Mouse (Mus musculus) midbrain, embryonic 13.5 days (tissue): ENCODE results near the gene Sstr4. TPM values are rescaled to one million over a fixed set of nuclear protein-coding genes. Genes with fewer than 3 reads are reported as not detected.

Experiments
- ATAC-seq: fragments of 200-750 bp; cut with Nextera tagmentation; 2 replicates; pipeline ENCODE4 v1.8.0; 2017; ENCODE audit warnings: mild to moderate bottlenecking, moderate TSS enrichment, moderate library complexity
- H3K27ac ChIP-seq: fragments of 300-500 bp; sonication (generic); 2 replicates; pipeline ENCODE4 v1.5.1; 2015; ENCODE audit warnings: inconsistent platforms, mild to moderate bottlenecking, moderate library complexity
- H3K27me3 ChIP-seq: fragments of 300-500 bp; sonication (generic); 2 replicates; pipeline ENCODE4 v1.6.1; 2015; ENCODE audit warnings: mild to moderate bottlenecking, inconsistent platforms
- H3K36me3 ChIP-seq: fragments of 300-500 bp; sonication (generic); 2 replicates; pipeline ENCODE4 v1.6.1; 2015; ENCODE audit warnings: mild to moderate bottlenecking, inconsistent platforms
- H3K4me1 ChIP-seq: fragments of 300-500 bp; sonication (generic); replicated peaks from 2 replicates; pipeline ENCODE4 v1.6.1; 2015; ENCODE audit warnings: inconsistent platforms
- H3K4me2 ChIP-seq: fragments of 300-500 bp; sonication (generic); replicated peaks from 2 replicates; pipeline ENCODE4 v1.6.1; 2015; ENCODE audit warnings: moderate library complexity, mild to moderate bottlenecking, inconsistent platforms
- H3K4me3 ChIP-seq: fragments of 300-500 bp; sonication (generic); replicated peaks from 2 replicates; pipeline ENCODE4 v1.5.1; 2015; ENCODE audit warnings: mild to moderate bottlenecking, inconsistent platforms
- H3K9ac ChIP-seq: fragments of 300-500 bp; sonication (generic); replicated peaks from 2 replicates; pipeline ENCODE4 v1.6.1; 2015; ENCODE audit warnings: mild to moderate bottlenecking, inconsistent platforms
- H3K9me3 ChIP-seq: fragments of 300-500 bp; sonication (generic); 2 replicates; pipeline ENCODE4 v1.6.1; 2016; ENCODE audit warnings: mild to moderate bottlenecking, inconsistent platforms
- WGBS: fragments of 180-500 bp; shearing (Covaris S2); methylation state at CpG from one replicate; pipeline ENCODE4 v1.1.7; 2015; 5-methylcytosine and 5-hydroxymethylcytosine counted together
- polyA plus RNA-seq: library from polyadenylated mRNA; unstranded; fragments of >200 nt; fragmentation: Nextera tagmentation; extraction: Ambion mirVana; gene quantifications from 2 replicates; pipeline ENCODE4 v1.2.1, GENCODE M21; 2015

Gene Sstr4
- polyA plus RNA-seq: 0.79 and 1.5 TPM in 2 replicates

- ATAC-seq: peak; percentile 89
- peaks cover 43% of the 10 kb centered on the region for H3K27me3 ChIP-seq
- H3K4me3 ChIP-seq: peak within 1 kb of the TSS; percentile 58
- peak within 1 kb of the TSS; percentile 65 for H3K9ac ChIP-seq
- no peak within 1 kb of the TSS for H3K27ac ChIP-seq
- peak within 1 kb of the TSS; percentile 93 for H3K4me2 ChIP-seq
- WGBS: 5% methylated on average over 82 of the region's 83 CpGs
- H3K4me1 ChIP-seq: peaks cover 9% of the 10 kb centered on the region
- no peaks in the 10 kb centered on the region for H3K9me3 ChIP-seq
- no peaks in the 10 kb centered on the region for H3K36me3 ChIP-seq
These were observed at the start of gene Sstr4 for GRCm38 (mm10) chr2:148395131-148396051. Gene Sstr4, plus strand, starts transcription at chr2:148395344.

- no peaks in the 10 kb centered on the region for H3K4me1 ChIP-seq
- H3K27me3 ChIP-seq: no peaks in the 10 kb centered on the region
- H3K4me2 ChIP-seq: no peak overlapping the region
- no peaks in the 10 kb centered on the region for H3K9me3 ChIP-seq
- H3K9ac ChIP-seq: no peak overlapping the region
- H3K4me3 ChIP-seq: no peak overlapping the region
- H3K36me3 ChIP-seq: no peaks in the 10 kb centered on the region
- no peak overlapping the region for H3K27ac ChIP-seq
- ATAC-seq: no peak
These were observed 49.8 kb upstream of the Sstr4 start for GRCm38 (mm10) chr2:148345373-148345772.

GRCm38 (mm10) chr2:148346976-148347375 lies 48.2 kb upstream of the Sstr4 start:
- no peaks in the 10 kb centered on the region for H3K4me1 ChIP-seq
- 89% methylated on average over 1 of the region's 1 CpGs for WGBS

GRCm38 (mm10) chr2:148349509-148350307 lies 45.4 kb upstream of the Sstr4 start:
- WGBS: 68% methylated on average over 4 of the region's 4 CpGs

More at GRCm38 (mm10) chr2:148346976-148347375, 48.2 kb upstream of the Sstr4 start:
- Histone ChIP-seq H3K9me3 (no peaks in the 10 kb centered on the region), H3K4me3 (no peak overlapping the region), H3K36me3 (no peaks in the 10 kb centered on the region), H3K27me3 (no peaks in the 10 kb centered on the region), H3K27ac (no peak overlapping the region), H3K4me2 (no peak overlapping the region), H3K9ac (no peak overlapping the region)
- no peak for ATAC-seq

GRCm38 (mm10) chr2:148350460-148350859 lies 44.7 kb upstream of the Sstr4 start:
- Histone ChIP-seq H3K4me1 (no peaks in the 10 kb centered on the region), H3K9me3 (no peaks in the 10 kb centered on the region), H3K9ac (no peak overlapping the region), H3K36me3 (no peaks in the 10 kb centered on the region), H3K4me3 (no peak overlapping the region), H3K4me2 (no peak overlapping the region), H3K27ac (no peak overlapping the region), H3K27me3 (no peaks in the 10 kb centered on the region)
- WGBS: 87% methylated on average over 2 of the region's 2 CpGs
- no peak for ATAC-seq

More at GRCm38 (mm10) chr2:148349509-148350307, 45.4 kb upstream of the Sstr4 start:
- Histone ChIP-seq H3K36me3 (no peaks in the 10 kb centered on the region), H3K27me3 (no peaks in the 10 kb centered on the region), H3K4me3 (no peak overlapping the region), H3K9ac (no peak overlapping the region), H3K4me2 (no peak overlapping the region), H3K27ac (no peak overlapping the region), H3K9me3 (no peaks in the 10 kb centered on the region), H3K4me1 (no peaks in the 10 kb centered on the region)
- ATAC-seq: no peak

GRCm38 (mm10) chr2:148352655-148353054 lies 42.5 kb upstream of the Sstr4 start:
- no peak overlapping the region for H3K27ac ChIP-seq
- ATAC-seq: no peak
- H3K4me2 ChIP-seq: no peak overlapping the region
- no peaks in the 10 kb centered on the region for H3K9me3 ChIP-seq
- H3K36me3 ChIP-seq: no peaks in the 10 kb centered on the region
- WGBS: 75% methylated on average over 1 of the region's 1 CpGs
- H3K4me1 ChIP-seq: no peaks in the 10 kb centered on the region
- H3K27me3 ChIP-seq: no peaks in the 10 kb centered on the region
- no peak overlapping the region for H3K4me3 ChIP-seq
- no peak overlapping the region for H3K9ac ChIP-seq

GRCm38 (mm10) chr2:148357145-148357544 lies 38.0 kb upstream of the Sstr4 start:
- H3K27ac ChIP-seq: no peak overlapping the region
- H3K4me1 ChIP-seq: no peaks in the 10 kb centered on the region
- H3K9me3 ChIP-seq: no peaks in the 10 kb centered on the region
- H3K36me3 ChIP-seq: no peaks in the 10 kb centered on the region
- no peak for ATAC-seq
- 84% methylated on average over 1 of the region's 1 CpGs for WGBS
- no peak overlapping the region for H3K4me2 ChIP-seq
- no peak overlapping the region for H3K9ac ChIP-seq
- H3K27me3 ChIP-seq: no peaks in the 10 kb centered on the region
- no peak overlapping the region for H3K4me3 ChIP-seq

GRCm38 (mm10) chr2:148364536-148364935 lies 30.6 kb upstream of the Sstr4 start:
- Histone ChIP-seq H3K4me3 (no peak overlapping the region), H3K9me3 (no peaks in the 10 kb centered on the region), H3K36me3 (no peaks in the 10 kb centered on the region), H3K9ac (no peak overlapping the region), H3K27ac (no peak overlapping the region), H3K4me1 (no peaks in the 10 kb centered on the region), H3K27me3 (no peaks in the 10 kb centered on the region), H3K4me2 (no peak overlapping the region)
- WGBS: 95% methylated on average over 3 of the region's 3 CpGs
- no peak for ATAC-seq

GRCm38 (mm10) chr2:148365227-148365626 lies 29.9 kb upstream of the Sstr4 start:
- Histone ChIP-seq H3K9ac (no peak overlapping the region), H3K36me3 (no peaks in the 10 kb centered on the region), H3K4me1 (no peaks in the 10 kb centered on the region), H3K27me3 (no peaks in the 10 kb centered on the region), H3K9me3 (no peaks in the 10 kb centered on the region), H3K27ac (no peak overlapping the region), H3K4me3 (no peak overlapping the region), H3K4me2 (no peak overlapping the region)
- WGBS: 57% methylated on average over 1 of the region's 1 CpGs
- ATAC-seq: no peak

GRCm38 (mm10) chr2:148371743-148372630 lies 23.2 kb upstream of the Sstr4 start:
- Histone ChIP-seq H3K27me3 (no peaks in the 10 kb centered on the region), H3K4me1 (no peaks in the 10 kb centered on the region), H3K9ac (no peak overlapping the region), H3K36me3 (no peaks in the 10 kb centered on the region), H3K4me2 (no peak overlapping the region), H3K9me3 (no peaks in the 10 kb centered on the region), H3K27ac (no peak overlapping the region), H3K4me3 (no peak overlapping the region)
- 71% methylated on average over 4 of the region's 4 CpGs for WGBS
- no peak for ATAC-seq

- no peaks in the 10 kb centered on the region for H3K27me3 ChIP-seq
- H3K36me3 ChIP-seq: no peaks in the 10 kb centered on the region
- no peak overlapping the region for H3K4me3 ChIP-seq
- H3K27ac ChIP-seq: no peak overlapping the region
- H3K9ac ChIP-seq: no peak overlapping the region
- ATAC-seq: no peak
- H3K9me3 ChIP-seq: no peaks in the 10 kb centered on the region
- H3K4me1 ChIP-seq: no peaks in the 10 kb centered on the region
- WGBS: 81% methylated on average over 2 of the region's 2 CpGs
- H3K4me2 ChIP-seq: no peak overlapping the region
These were observed 21.5 kb upstream of the Sstr4 start for GRCm38 (mm10) chr2:148373602-148374071.
